Mouse (Mus musculus): ENCODE data around the gene Tenm2. TPM values are rescaled to one million over a fixed set of nuclear protein-coding genes. Genes with fewer than 3 reads are reported as not detected.

Tenm2 gene
- total and polyA plus RNA-seq, 3 experiments: not detected

- Histone ChIP-seq H3K36me3 (replicated peaks in 1 of 2; ENCODE audit: control insufficient read depth in 1 of 2, insufficient read depth in 1 of 2, low read length in 1 of 2) (no peaks in the 10 kb centered on the region), H3K79me2 (replicated peaks; ENCODE audit: control insufficient read depth, extremely low read depth, insufficient read depth, poor library complexity, severe bottlenecking) (no peaks in the 10 kb centered on the region), H3K27me3 (replicated peaks) (no peaks in the 10 kb centered on the region), H3K9me3 (replicated peaks; ENCODE audit: low read length) (peaks cover 44% of the 10 kb centered on the region), H3K4me1 (ENCODE audit: control insufficient read depth in 1 of 2, insufficient read depth in 2 of 2) (no peaks in the 10 kb centered on the region), H3K27ac (ENCODE audit: insufficient read depth, low read depth) (no peak overlapping the region), H3K9ac (ENCODE audit: insufficient read depth, low read depth) (no peak overlapping the region), H3K4me2 (ENCODE audit: insufficient read depth, low read depth, poor library complexity, severe bottlenecking) (no peak overlapping the region), H3K4me3 (replicated peaks in 1 of 3; ENCODE audit: low read depth in 2 of 3, low read length in 2 of 3, poor library complexity in 1 of 3) (no peak overlapping the region)
- TF ChIP-seq JUND (conservative IDR thresholded peaks at IDR 0.05; ENCODE audit: low read depth, low read length): no peak
- no peak for TF ChIP-seq NRF1 (IDR thresholded peaks at IDR 0.05; ENCODE audit: low read depth, low read length)
- TF ChIP-seq POLR2A (IDR thresholded peaks at IDR 0.05; ENCODE audit: low read depth, low read length): no peak
- TF ChIP-seq UBTF (IDR thresholded peaks at IDR 0.05; ENCODE audit: low read depth, low read length): no peak
- no peak for TF ChIP-seq MAFK (IDR thresholded peaks at IDR 0.05; ENCODE audit: insufficient replicate concordance, low read length)
- no peak for TF ChIP-seq RAD21 (IDR thresholded peaks at IDR 0.05; ENCODE audit: low read depth, low read length)
- no peak for TF ChIP-seq USF1 (IDR thresholded peaks at IDR 0.05; ENCODE audit: low read depth, low read length)
- TF ChIP-seq HCFC1 (IDR thresholded peaks at IDR 0.05; ENCODE audit: low read depth, low read length): no peak
- no peak for TF ChIP-seq E2F4 (IDR thresholded peaks at IDR 0.05; ENCODE audit: insufficient replicate concordance, low read depth, low read length)
- TF ChIP-seq EP300 (IDR thresholded peaks at IDR 0.05; ENCODE audit: low read length): no peak
- TF ChIP-seq MXI1 (IDR thresholded peaks at IDR 0.05; ENCODE audit: low read depth, low read length): no peak
- no peak for TF ChIP-seq MAZ (IDR thresholded peaks at IDR 0.05; ENCODE audit: low read depth, low read length)
- no peak for TF ChIP-seq ZNF384 (IDR thresholded peaks at IDR 0.05; ENCODE audit: low read depth, low read length)
- TF ChIP-seq TCF12 (IDR thresholded peaks at IDR 0.05; ENCODE audit: low read depth, low read length): no peak
- TF ChIP-seq CHD2 (IDR thresholded peaks at IDR 0.05; ENCODE audit: low read length): no peak
- TF ChIP-seq CTCF (conservative IDR thresholded peaks at IDR 0.05 in 1 of 2, IDR thresholded peaks at IDR 0.05 in 1 of 2; ENCODE audit: low read depth in 2 of 2, low read length in 2 of 2): no peak
- no peak for TF ChIP-seq ZKSCAN1 (IDR thresholded peaks at IDR 0.05; ENCODE audit: borderline replicate concordance, low read depth, low read length)
- TF ChIP-seq PAX5 (IDR thresholded peaks at IDR 0.05; ENCODE audit: low read length): no peak
- DNase-seq (ENCODE audit: extremely low read depth): no peak
- in situ Hi-C loops (cut with MboI; ENCODE audit: low pct_ligation_motif_present, low pct_unique_long_range_greater_than_20kb, low sequenced_read_pairs): no loop called here
- dilution Hi-C loops (cut with MboI; ENCODE audit: extremely low pct_ligation_motif_present, extremely low pct_unique_long_range_greater_than_20kb, low sequenced_read_pairs): no loop called here
These were observed 885.9 kb downstream of the Tenm2 start for GRCm38 (mm10) chr11:36349856-36350255.

- H3K27ac ChIP-seq (ENCODE audit: insufficient read depth, low read depth): no peak overlapping the region
- no peak overlapping the region for H3K9ac ChIP-seq (ENCODE audit: insufficient read depth, low read depth)
- H3K79me2 ChIP-seq (replicated peaks; ENCODE audit: control insufficient read depth, extremely low read depth, insufficient read depth, poor library complexity, severe bottlenecking): no peaks in the 10 kb centered on the region
- peaks cover 41% of the 10 kb centered on the region for H3K9me3 ChIP-seq (replicated peaks; ENCODE audit: low read length)
- H3K4me1 ChIP-seq (ENCODE audit: control insufficient read depth in 1 of 2, insufficient read depth in 2 of 2): no peaks in the 10 kb centered on the region
- H3K4me3 ChIP-seq (replicated peaks in 1 of 3; ENCODE audit: low read depth in 2 of 3, low read length in 2 of 3, poor library complexity in 1 of 3): no peak overlapping the region
- in situ Hi-C loops (cut with MboI; ENCODE audit: low pct_ligation_motif_present, low pct_unique_long_range_greater_than_20kb, low sequenced_read_pairs) (no loop called here), dilution Hi-C loops (cut with MboI; ENCODE audit: extremely low pct_ligation_motif_present, extremely low pct_unique_long_range_greater_than_20kb, low sequenced_read_pairs) (no loop called here)
- H3K36me3 ChIP-seq (replicated peaks in 1 of 2; ENCODE audit: control insufficient read depth in 1 of 2, insufficient read depth in 1 of 2, low read length in 1 of 2): no peaks in the 10 kb centered on the region
- no peaks in the 10 kb centered on the region for H3K27me3 ChIP-seq (replicated peaks)
- no peak for TF ChIP-seq PAX5 (IDR thresholded peaks at IDR 0.05; ENCODE audit: low read length)
- no peak for TF ChIP-seq POLR2A (IDR thresholded peaks at IDR 0.05; ENCODE audit: low read depth, low read length)
- TF ChIP-seq USF2 (conservative IDR thresholded peaks at IDR 0.05; ENCODE audit: low read depth, low read length): no peak
- TF ChIP-seq SIN3A (IDR thresholded peaks at IDR 0.05; ENCODE audit: low read length): no peak
- no peak for TF ChIP-seq JUN (IDR thresholded peaks at IDR 0.05; ENCODE audit: insufficient read depth, low read depth, low read length)
- TF ChIP-seq RAD21 (IDR thresholded peaks at IDR 0.05; ENCODE audit: low read depth, low read length): no peak
- no peak for TF ChIP-seq MXI1 (IDR thresholded peaks at IDR 0.05; ENCODE audit: low read depth, low read length)
- no peak for TF ChIP-seq ZKSCAN1 (IDR thresholded peaks at IDR 0.05; ENCODE audit: borderline replicate concordance, low read depth, low read length)
- TF ChIP-seq UBTF (IDR thresholded peaks at IDR 0.05; ENCODE audit: low read depth, low read length): no peak
- TF ChIP-seq NRF1 (IDR thresholded peaks at IDR 0.05; ENCODE audit: low read depth, low read length): no peak
- no peak for TF ChIP-seq IRF4 (IDR thresholded peaks at IDR 0.05; ENCODE audit: low read depth, low read length)
- no peak for TF ChIP-seq MAZ (IDR thresholded peaks at IDR 0.05; ENCODE audit: low read depth, low read length)
- TF ChIP-seq ETS1 (conservative IDR thresholded peaks at IDR 0.05; ENCODE audit: low read depth, low read length): no peak
- TF ChIP-seq TCF12 (IDR thresholded peaks at IDR 0.05; ENCODE audit: low read depth, low read length): no peak
- no peak for TF ChIP-seq E2F4 (IDR thresholded peaks at IDR 0.05; ENCODE audit: insufficient replicate concordance, low read depth, low read length)
- no peak for TF ChIP-seq MAX (IDR thresholded peaks at IDR 0.05; ENCODE audit: low read length)
- TF ChIP-seq MAFK (IDR thresholded peaks at IDR 0.05; ENCODE audit: insufficient replicate concordance, low read length): no peak
- no peak for TF ChIP-seq EP300 (IDR thresholded peaks at IDR 0.05; ENCODE audit: low read length)
- no peak for TF ChIP-seq GABPA (IDR thresholded peaks at IDR 0.05; ENCODE audit: insufficient replicate concordance, low read depth, low read length)
- no peak for TF ChIP-seq HCFC1 (IDR thresholded peaks at IDR 0.05; ENCODE audit: low read depth, low read length)
- DNase-seq (ENCODE audit: extremely low read depth): no peak
- H3K4me2 ChIP-seq (ENCODE audit: insufficient read depth, low read depth, poor library complexity, severe bottlenecking): no peak overlapping the region
These were observed 894.0 kb downstream of the Tenm2 start for GRCm38 (mm10) chr11:36341799-36342198.
